ENCODE assay signal across 9 mouse cellular contexts in genomic region chr14:22808595-22809166, GRCm38 (mm10).
DNase-seq lines count a peak whose midpoint lies in the region; ATAC-seq and TF ChIP-seq lines count a peak whose summit lies in the region.
"Had no signal": no experiment of that assay in that cellular context is flagged by ENCODE, and none has a peak within 500 bp of the region (broad histone marks: within the 10 kb centered on the region; RNA-seq: fewer than 3 reads in every experiment).

No protein-coding gene starts in this region.

- H3K4me2 ChIP-seq in forebrain, embryonic 11.5 days (ENCODE audit: low read depth, low read length, severe bottlenecking), result 0 out of 2 replicates have a peak overlapping the region, but pooled peaks have one; percentile 38
- no peak overlapping the region for H3K4me2 ChIP-seq in intestine, embryonic 15.5 days (replicated peaks)
- H3K4me2 ChIP-seq in midbrain, embryonic 16.5 days (ENCODE audit: low read length), result no peak overlapping the region

- peak; percentile 46 for DNase-seq in kidney, adult 2 months
- DNase-seq in kidney, adult 8-10 months, result no peak
- peak; percentile 73 for DNase-seq in forebrain, embryonic 11.5 days (ENCODE audit: low spot score)
- no peak for DNase-seq in urinary bladder, adult 2 months (ENCODE audit: low spot score)
- no peak for DNase-seq in urinary bladder, postnatal 14 days (ENCODE audit: low spot score)

- TF ChIP-seq POLR2A in kidney, adult 2 months (IDR thresholded peaks at IDR 0.05; ENCODE audit: low read depth, low read length), result no peak

- TF ChIP-seq CTCF in kidney, adult 2 months (conservative IDR thresholded peaks at IDR 0.05; ENCODE audit: insufficient read depth, insufficient read length, low read depth, low read length), result no peak

- no peak overlapping the region for H3K27ac ChIP-seq in kidney, adult 2 months (ENCODE audit: insufficient read depth, low read depth, low read length)
- no peak overlapping the region for H3K27ac ChIP-seq in forebrain, embryonic 11.5 days (ENCODE audit: low read depth, low read length)
- no peak overlapping the region for H3K27ac ChIP-seq in intestine, embryonic 15.5 days
- H3K27ac ChIP-seq in midbrain, embryonic 16.5 days (ENCODE audit: low read length), result no peak overlapping the region

- H3K4me1 ChIP-seq in kidney, adult 2 months (ENCODE audit: control insufficient read depth, insufficient read depth, low read length), result peaks cover 9% of the 10 kb centered on the region
- peaks cover 5% of the 10 kb centered on the region; the same call in 1 of the 2 replicates for H3K4me1 ChIP-seq in forebrain, embryonic 11.5 days (replicated peaks; ENCODE audit: control insufficient read depth, insufficient read depth, low read length)
- peaks cover 28% of the 10 kb centered on the region for H3K4me1 ChIP-seq in intestine, embryonic 15.5 days (replicated peaks)
- peaks cover 20% of the 10 kb centered on the region for H3K4me1 ChIP-seq in midbrain, embryonic 16.5 days (ENCODE audit: control insufficient read depth, insufficient read depth, low read length)

- no peaks in the 10 kb centered on the region for H3K27me3 ChIP-seq in kidney, adult 2 months (replicated peaks; ENCODE audit: control insufficient read depth, insufficient read depth, low read length)
- peaks cover 11% of the 10 kb centered on the region for H3K27me3 ChIP-seq in forebrain, embryonic 11.5 days (ENCODE audit: control insufficient read depth, insufficient read depth, low read length)
- H3K27me3 ChIP-seq in intestine, embryonic 15.5 days (replicated peaks), result no peaks in the 10 kb centered on the region
- H3K27me3 ChIP-seq in midbrain, embryonic 16.5 days (ENCODE audit: control insufficient read depth, insufficient read depth, low read depth, low read length), result peaks cover 20% of the 10 kb centered on the region

- no peaks in the 10 kb centered on the region for H3K36me3 ChIP-seq in kidney, adult 2 months (ENCODE audit: control insufficient read depth, insufficient read depth, low read length)
- H3K36me3 ChIP-seq in forebrain, embryonic 11.5 days (ENCODE audit: control insufficient read depth, insufficient read depth, low read length), result no peaks in the 10 kb centered on the region
- H3K36me3 ChIP-seq in intestine, embryonic 15.5 days, result no peaks in the 10 kb centered on the region
- no peaks in the 10 kb centered on the region for H3K36me3 ChIP-seq in midbrain, embryonic 16.5 days (ENCODE audit: control insufficient read depth, insufficient read depth, low read length)

- H3K9me3 ChIP-seq in forebrain, embryonic 11.5 days (ENCODE audit: control insufficient read depth, low read length), result no peaks in the 10 kb centered on the region
- no peaks in the 10 kb centered on the region for H3K9me3 ChIP-seq in intestine, embryonic 15.5 days
- H3K9me3 ChIP-seq in midbrain, embryonic 16.5 days (replicated peaks; ENCODE audit: control insufficient read depth, low read length, poor library complexity, severe bottlenecking), result no peaks in the 10 kb centered on the region

- peak; percentile 58 for ATAC-seq in forebrain, embryonic 11.5 days (replicated peaks; ENCODE audit: low FRiP score)
- ATAC-seq in intestine, embryonic 15.5 days, result peak; percentile 32; the same call in 1 of the 2 replicates
- ATAC-seq in midbrain, embryonic 16.5 days, result peak; percentile 42; the same call in 1 of the 2 replicates
- ATAC-seq in monocyte, adult 5-6 weeks (replicated peaks; ENCODE audit: insufficient number of reproducible peaks, low FRiP score, low TSS enrichment, poor library complexity, severe bottlenecking), result no peak

- no peak overlapping the region for H3K4me3 ChIP-seq in kidney, adult 2 months (ENCODE audit: insufficient read depth, low read depth, low read length)
- H3K4me3 ChIP-seq in forebrain, embryonic 11.5 days (ENCODE audit: low read depth, low read length), result no peak overlapping the region
- H3K4me3 ChIP-seq in intestine, embryonic 15.5 days (replicated peaks), result no peak overlapping the region
- H3K4me3 ChIP-seq in midbrain, embryonic 16.5 days (ENCODE audit: low read depth, low read length), result no peak overlapping the region
- H3K4me3 ChIP-seq: erythroblast, embryonic 14.5 days had no signal

- WGBS in kidney, adult 2 months, result 33% methylated on average over 5 of the region's 5 CpGs
- 11% methylated on average over 5 of the region's 5 CpGs for WGBS in forebrain, embryonic 11.5 days
- 43% methylated on average over 5 of the region's 5 CpGs for WGBS in intestine, embryonic 15.5 days
- WGBS in midbrain, embryonic 16.5 days, result 29% methylated on average over 5 of the region's 5 CpGs

- no peak overlapping the region for H3K9ac ChIP-seq in forebrain, embryonic 11.5 days (ENCODE audit: low read length)
- H3K9ac ChIP-seq in intestine, embryonic 15.5 days, result no peak overlapping the region
- no peak overlapping the region for H3K9ac ChIP-seq in midbrain, embryonic 16.5 days (ENCODE audit: low read depth, low read length)

Comparison
In these comparisons a context has a peak if more than half of its experiments do, and no peak if none do; other contexts are left out.
1. DNase-seq: peak in kidney, adult 2 months (single experiment) and forebrain, embryonic 11.5 days (single experiment); none in kidney, adult 8-10 months (0 of 2), urinary bladder, adult 2 months (single experiment) and urinary bladder, postnatal 14 days (single experiment).